Mouse (Mus musculus): ENCODE measurements at regions not wholly inside any gene's neighbourhood (a gene's known extent, or its start where the extent isn't known, plus 50 kb on each side); places are given as distances from the start of the nearest gene placed in this dataset.

DNA sequence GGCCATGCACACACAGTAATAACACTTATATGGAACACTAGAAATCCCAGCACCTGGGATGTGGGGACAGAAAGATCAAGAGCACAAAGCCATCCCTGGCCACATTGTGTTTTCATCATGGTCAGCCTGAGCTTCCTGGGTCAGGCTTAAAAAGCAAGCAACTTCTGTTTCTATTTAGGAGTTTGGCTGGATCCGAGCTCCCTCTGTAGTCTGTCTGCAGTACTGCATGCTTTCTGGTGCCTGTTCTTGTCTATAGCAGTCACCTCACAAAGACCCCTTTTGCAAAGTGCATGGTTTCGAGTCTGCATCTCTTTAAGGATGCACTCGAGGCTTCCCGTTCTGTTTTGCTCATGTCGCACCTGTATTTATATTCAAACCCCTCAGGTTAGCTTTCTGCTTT, 73.4 kb upstream of the Gm14444 start:
- Histone ChIP-seq H3K9ac (ENCODE audit: low read depth, low read length) (no peak overlapping the region), H3K27me3 (ENCODE audit: control insufficient read depth, insufficient read depth, low read length) (no peaks in the 10 kb centered on the region), H3K27ac (replicated peaks; ENCODE audit: insufficient read depth, low read depth, low read length) (no peak overlapping the region), H3K4me1 (ENCODE audit: control insufficient read depth, insufficient read depth, low read length) (no peaks in the 10 kb centered on the region), H3K36me3 (ENCODE audit: control insufficient read depth, insufficient read depth, low read length) (no peaks in the 10 kb centered on the region), H3K4me3 (ENCODE audit: insufficient read depth, low read depth, low read length) (no peak overlapping the region), H3K79me2 (ENCODE audit: control insufficient read depth, insufficient read depth, low read length) (no peaks in the 10 kb centered on the region)
- peak; percentile 5 for DNase-seq (ENCODE audit: extremely low read depth, low read depth, low spot score)
- WGBS, result 33% methylated on average over 5 of the region's 5 CpGs
- TF ChIP-seq CTCF (IDR thresholded peaks at IDR 0.05; ENCODE audit: low read depth, low read length), result peak; percentile 31; the same call in 1 of the 2 replicates
- TF ChIP-seq POLR2A (IDR thresholded peaks at IDR 0.05; ENCODE audit: extremely low read depth, insufficient read depth, low read length), result no peak

DNA sequence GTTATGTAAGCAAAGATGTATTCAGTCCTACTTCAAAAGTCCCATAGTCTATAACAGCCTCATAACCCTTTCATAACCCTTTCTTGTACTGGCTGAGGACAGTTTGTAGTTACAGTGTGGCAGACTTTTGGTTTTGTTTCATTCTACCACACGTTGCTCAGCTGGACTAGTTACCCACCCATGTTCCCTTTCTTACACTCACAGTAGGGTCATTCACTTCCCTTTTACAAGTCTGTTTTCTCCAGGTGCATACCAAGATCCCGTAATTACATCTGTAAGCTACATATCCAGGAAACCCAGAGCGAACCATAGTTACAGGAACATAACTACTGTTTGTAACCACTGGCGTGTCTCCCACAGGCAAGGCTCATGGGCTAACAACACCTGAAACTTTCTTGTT, 72.1 kb upstream of the Gm14444 start:
- DNase-seq (ENCODE audit: extremely low read depth, low read depth, low spot score), result no peak
- no peaks in the 10 kb centered on the region for H3K36me3 ChIP-seq (ENCODE audit: control insufficient read depth, insufficient read depth, low read length)
- H3K4me3 ChIP-seq (ENCODE audit: insufficient read depth, low read depth, low read length), result no peak overlapping the region
- no peak overlapping the region for H3K9ac ChIP-seq (ENCODE audit: low read depth, low read length)
- H3K27me3 ChIP-seq (ENCODE audit: control insufficient read depth, insufficient read depth, low read length), result no peaks in the 10 kb centered on the region
- H3K27ac ChIP-seq (replicated peaks; ENCODE audit: insufficient read depth, low read depth, low read length), result no peak overlapping the region
- 78% methylated on average over 4 of the region's 4 CpGs for WGBS
- no peak for TF ChIP-seq CTCF (IDR thresholded peaks at IDR 0.05; ENCODE audit: low read depth, low read length)
- TF ChIP-seq POLR2A (IDR thresholded peaks at IDR 0.05; ENCODE audit: extremely low read depth, insufficient read depth, low read length), result no peak
- H3K4me1 ChIP-seq (ENCODE audit: control insufficient read depth, insufficient read depth, low read length), result no peaks in the 10 kb centered on the region
- no peaks in the 10 kb centered on the region for H3K79me2 ChIP-seq (ENCODE audit: control insufficient read depth, insufficient read depth, low read length)

DNA sequence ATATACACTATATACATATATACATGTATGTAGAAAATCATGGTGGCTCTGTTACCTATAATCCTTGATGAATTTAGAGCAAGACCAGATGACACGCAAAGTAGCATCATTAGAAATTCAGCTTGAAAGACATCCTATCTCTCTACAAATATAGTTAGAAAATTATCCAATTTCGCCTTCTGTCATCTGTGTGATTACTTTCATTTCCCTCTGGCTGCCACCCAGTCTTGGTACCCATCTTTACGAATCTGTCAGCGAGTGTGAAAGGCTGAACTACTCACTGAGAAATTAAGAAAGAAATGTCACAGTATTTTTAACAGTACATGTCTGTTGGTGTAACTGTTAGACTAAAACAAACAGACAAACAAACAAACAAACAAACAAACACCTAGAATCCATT, 67.8 kb upstream of the Gm14444 start:
- TF ChIP-seq CTCF (IDR thresholded peaks at IDR 0.05; ENCODE audit: low read depth, low read length), result no peak
- TF ChIP-seq POLR2A (IDR thresholded peaks at IDR 0.05; ENCODE audit: extremely low read depth, insufficient read depth, low read length), result no peak
- Histone ChIP-seq H3K27ac (replicated peaks; ENCODE audit: insufficient read depth, low read depth, low read length) (no peak overlapping the region), H3K36me3 (ENCODE audit: control insufficient read depth, insufficient read depth, low read length) (no peaks in the 10 kb centered on the region), H3K79me2 (ENCODE audit: control insufficient read depth, insufficient read depth, low read length) (no peaks in the 10 kb centered on the region), H3K9ac (ENCODE audit: low read depth, low read length) (no peak overlapping the region), H3K27me3 (ENCODE audit: control insufficient read depth, insufficient read depth, low read length) (no peaks in the 10 kb centered on the region), H3K4me3 (ENCODE audit: insufficient read depth, low read depth, low read length) (no peak overlapping the region), H3K4me1 (ENCODE audit: control insufficient read depth, insufficient read depth, low read length) (no peaks in the 10 kb centered on the region)
- 81% methylated on average over 4 of the region's 4 CpGs for WGBS
- DNase-seq (ENCODE audit: extremely low read depth, low read depth, low spot score), result no peak

DNA sequence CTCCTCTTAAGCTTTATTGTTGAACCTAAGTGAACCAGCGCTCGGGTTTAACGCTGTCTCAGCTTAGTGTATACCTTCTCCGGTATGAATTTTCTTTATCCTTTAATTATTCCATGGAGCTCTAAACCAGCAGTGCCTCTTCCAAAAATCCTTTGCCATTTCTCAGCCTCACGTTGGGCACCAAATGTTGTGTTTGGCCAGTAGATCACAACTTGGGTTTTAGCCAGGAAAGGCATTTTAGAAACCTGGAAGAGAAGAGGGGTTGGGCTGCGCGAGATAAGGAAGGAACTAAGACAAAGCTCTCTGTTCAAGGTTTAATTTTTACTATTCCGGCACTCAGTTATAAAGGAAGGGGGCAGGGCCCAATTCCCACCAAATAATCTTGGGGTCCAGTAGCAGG, 61.9 kb upstream of the Gm14444 start:
- 87% methylated on average over 8 of the region's 8 CpGs for WGBS
- H3K27me3 ChIP-seq (ENCODE audit: control insufficient read depth, insufficient read depth, low read length), result no peaks in the 10 kb centered on the region
- no peaks in the 10 kb centered on the region for H3K79me2 ChIP-seq (ENCODE audit: control insufficient read depth, insufficient read depth, low read length)
- no peaks in the 10 kb centered on the region for H3K4me1 ChIP-seq (ENCODE audit: control insufficient read depth, insufficient read depth, low read length)
- no peak overlapping the region for H3K27ac ChIP-seq (replicated peaks; ENCODE audit: insufficient read depth, low read depth, low read length)
- H3K9ac ChIP-seq (ENCODE audit: low read depth, low read length), result no peak overlapping the region
- no peak overlapping the region for H3K4me3 ChIP-seq (ENCODE audit: insufficient read depth, low read depth, low read length)
- no peak for TF ChIP-seq POLR2A (IDR thresholded peaks at IDR 0.05; ENCODE audit: extremely low read depth, insufficient read depth, low read length)
- H3K36me3 ChIP-seq (ENCODE audit: control insufficient read depth, insufficient read depth, low read length), result no peaks in the 10 kb centered on the region
- no peak for DNase-seq (ENCODE audit: extremely low read depth, low read depth, low spot score)
